In the genomic region with DNA sequence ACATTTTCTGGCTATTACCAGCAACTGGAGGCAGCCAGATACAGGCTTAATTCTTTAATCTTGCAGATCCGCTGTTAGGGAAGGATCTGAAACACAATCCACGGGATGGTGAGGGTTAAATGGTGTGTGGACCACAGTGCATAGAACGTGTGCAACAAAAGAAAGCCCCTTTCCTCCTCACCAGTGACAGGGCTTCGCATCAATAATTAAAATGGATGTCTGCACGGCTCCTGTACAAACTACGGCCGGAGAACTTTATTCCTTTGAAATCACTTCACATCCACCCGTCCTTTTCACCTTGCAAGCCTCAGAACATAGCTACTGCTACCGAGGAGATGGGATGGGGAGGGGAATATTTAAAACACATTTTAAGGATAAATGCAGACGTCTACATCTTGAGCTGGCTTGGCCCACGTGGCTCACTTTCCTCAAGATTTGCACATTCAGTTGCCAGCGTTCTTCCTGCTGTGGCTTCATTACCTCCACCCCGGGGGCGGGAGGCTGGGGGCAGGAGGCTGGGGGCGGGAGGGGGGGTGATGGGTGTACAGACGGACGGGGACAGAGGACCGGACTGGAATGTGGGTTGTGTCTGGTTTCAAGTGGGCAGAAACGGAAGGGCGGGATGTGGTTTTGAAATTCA, we compare ENCODE assay signal across 8 mouse cellular contexts. TPM values are rescaled to one million over a fixed set of nuclear protein-coding genes. Genes with fewer than 3 reads are reported as not detected.
DNase-seq lines count a peak whose midpoint lies in the region; ATAC-seq and TF ChIP-seq lines count a peak whose summit lies in the region.

No protein-coding gene starts in this region.

- peak overlapping the region; percentile 54; the same call in 1 of the 2 replicates for H3K9ac ChIP-seq in heart, embryonic 11.5 days (ENCODE audit: low read depth, low read length)
- H3K9ac ChIP-seq in hindbrain, embryonic 12.5 days: peak overlapping the region; percentile 57
- H3K9ac ChIP-seq in midbrain, embryonic 12.5 days (replicated peaks): peak overlapping the region; percentile 50

- no peaks in the 10 kb centered on the region for H3K27me3 ChIP-seq in heart, embryonic 11.5 days (ENCODE audit: control insufficient read depth, insufficient read depth, low read length)
- H3K27me3 ChIP-seq in hindbrain, embryonic 12.5 days: no peaks in the 10 kb centered on the region
- H3K27me3 ChIP-seq in midbrain, embryonic 12.5 days: peaks cover 11% of the 10 kb centered on the region

- no peak for DNase-seq in heart, adult 11 months
- peak; percentile 85 for DNase-seq in brain, embryonic 14.5 days (ENCODE audit: low read depth)
- no peak for DNase-seq in thymus, postnatal 4 days
- DNase-seq in ovary, postnatal 14 days (ENCODE audit: low spot score): no peak
- no peak for DNase-seq in thymus, postnatal 36 days

- H3K9me3 ChIP-seq in heart, embryonic 11.5 days (replicated peaks; ENCODE audit: control insufficient read depth, low read length): no peaks in the 10 kb centered on the region
- H3K9me3 ChIP-seq in hindbrain, embryonic 12.5 days (replicated peaks): no peaks in the 10 kb centered on the region
- no peaks in the 10 kb centered on the region for H3K9me3 ChIP-seq in midbrain, embryonic 12.5 days

- no peak overlapping the region for H3K27ac ChIP-seq in heart, embryonic 11.5 days (ENCODE audit: low read depth, low read length)
- H3K27ac ChIP-seq in hindbrain, embryonic 12.5 days: peak overlapping the region; percentile 89
- H3K27ac ChIP-seq in midbrain, embryonic 12.5 days (replicated peaks): peak overlapping the region; percentile 91

- ATAC-seq in heart, embryonic 11.5 days (replicated peaks; ENCODE audit: insufficient number of reproducible peaks, low FRiP score, low TSS enrichment): no peak
- ATAC-seq in hindbrain, embryonic 12.5 days (ENCODE audit: low FRiP score): peak; percentile 86
- ATAC-seq in midbrain, embryonic 12.5 days (ENCODE audit: low FRiP score, low read depth): peak; percentile 84

- TF ChIP-seq POLR2A in brain, embryonic 14.5 days (IDR thresholded peaks at IDR 0.05; ENCODE audit: borderline replicate concordance, extremely low read depth, insufficient read depth, insufficient read length, poor library complexity, severe bottlenecking): no peak

- H3K4me3 ChIP-seq in heart, embryonic 11.5 days (ENCODE audit: low read depth, low read length): peak overlapping the region; percentile 39
- peak overlapping the region; percentile 32 for H3K4me3 ChIP-seq in hindbrain, embryonic 12.5 days
- peak overlapping the region; percentile 28 for H3K4me3 ChIP-seq in midbrain, embryonic 12.5 days

- H3K4me2 ChIP-seq in heart, embryonic 11.5 days: peak overlapping the region; percentile 69
- peak overlapping the region; percentile 61 for H3K4me2 ChIP-seq in hindbrain, embryonic 12.5 days (replicated peaks)
- H3K4me2 ChIP-seq in midbrain, embryonic 12.5 days (replicated peaks): peak overlapping the region; percentile 55

- WGBS in heart, embryonic 11.5 days (ENCODE audit: insufficient replicate concordance): 5% methylated on average over 20 of the region's 20 CpGs
- WGBS in hindbrain, embryonic 12.5 days: 1% methylated on average over 20 of the region's 20 CpGs
- WGBS in midbrain, embryonic 12.5 days: under 1% methylated on average over 20 of the region's 20 CpGs

- peaks cover 9% of the 10 kb centered on the region for H3K4me1 ChIP-seq in heart, embryonic 11.5 days (ENCODE audit: control insufficient read depth, insufficient read depth, low read length)
- H3K4me1 ChIP-seq in hindbrain, embryonic 12.5 days: peaks cover 21% of the 10 kb centered on the region
- peaks cover 22% of the 10 kb centered on the region for H3K4me1 ChIP-seq in midbrain, embryonic 12.5 days

- no peak for TF ChIP-seq CTCF in brain, embryonic 14.5 days (IDR thresholded peaks at IDR 0.05; ENCODE audit: borderline replicate concordance, extremely low read depth, insufficient read depth, insufficient read length)

- no peaks in the 10 kb centered on the region for H3K36me3 ChIP-seq in heart, embryonic 11.5 days (ENCODE audit: control insufficient read depth, insufficient read depth, low read length)
- H3K36me3 ChIP-seq in hindbrain, embryonic 12.5 days: no peaks in the 10 kb centered on the region
- no peaks in the 10 kb centered on the region for H3K36me3 ChIP-seq in midbrain, embryonic 12.5 days

RNA-seq across cellular contexts. Expression of gene Gm21915, which starts 53.3 kb away (rescaled TPM):
- polyA plus RNA-seq in heart, embryonic 11.5 days (2014; fragmentation: Nextera tagmentation; extraction: Ambion mirVana): not detected in 2 replicates
- polyA plus RNA-seq in brain, embryonic 14.5 days (2012; rRNA removed): not detected in 2 replicates
- not detected in 2 replicates for polyA plus RNA-seq in hindbrain, embryonic 12.5 days (2016; fragmentation: Nextera tagmentation; extraction: Ambion mirVana)
- not detected in 2 replicates for polyA plus RNA-seq in midbrain, embryonic 12.5 days (2016; fragmentation: Nextera tagmentation; extraction: Ambion mirVana)
